Mouse (Mus musculus): ENCODE data around the gene 1700025C18Rik. TPM values are rescaled to one million over a fixed set of nuclear protein-coding genes. Genes with fewer than 3 reads are reported as not detected.

Gene 1700025C18Rik
- total and polyA plus RNA-seq, 2 experiments = not detected

GRCm38 (mm10) chr2:165102920-165103319, 12.4 kb upstream of the 1700025C18Rik start:
- Histone ChIP-seq H3K36me3 (ENCODE audit: control insufficient read depth, insufficient read depth, low read length) (no peaks in the 10 kb centered on the region), H3K27ac (replicated peaks; ENCODE audit: insufficient read depth, low read depth, low read length) (no peak overlapping the region), H3K27me3 (ENCODE audit: control insufficient read depth, insufficient read depth, low read length) (peaks cover 4% of the 10 kb centered on the region; the same call in 1 of the 2 replicates), H3K4me1 (ENCODE audit: control insufficient read depth, insufficient read depth, low read length) (no peaks in the 10 kb centered on the region), H3K79me2 (ENCODE audit: control insufficient read depth, insufficient read depth, low read length) (no peaks in the 10 kb centered on the region), H3K9ac (ENCODE audit: low read depth, low read length) (no peak overlapping the region), H3K4me3 (ENCODE audit: insufficient read depth, low read depth, low read length) (no peak overlapping the region)
- DNase-seq (ENCODE audit: extremely low read depth, low read depth, low spot score) = no peak
- TF ChIP-seq POLR2A (IDR thresholded peaks at IDR 0.05; ENCODE audit: extremely low read depth, insufficient read depth, low read length) = no peak
- no peak for TF ChIP-seq CTCF (IDR thresholded peaks at IDR 0.05; ENCODE audit: low read depth, low read length)
- WGBS = 73% methylated on average over 3 of the region's 3 CpGs

- H3K36me3 ChIP-seq (ENCODE audit: control insufficient read depth, insufficient read depth, low read length) = no peaks in the 10 kb centered on the region
- DNase-seq (ENCODE audit: extremely low read depth, low read depth, low spot score) = no peak
- H3K4me3 ChIP-seq (ENCODE audit: insufficient read depth, low read depth, low read length) = no peak overlapping the region
- no peak overlapping the region for H3K9ac ChIP-seq (ENCODE audit: low read depth, low read length)
- no peaks in the 10 kb centered on the region for H3K4me1 ChIP-seq (ENCODE audit: control insufficient read depth, insufficient read depth, low read length)
- H3K27me3 ChIP-seq (ENCODE audit: control insufficient read depth, insufficient read depth, low read length) = no peaks in the 10 kb centered on the region
- no peaks in the 10 kb centered on the region for H3K79me2 ChIP-seq (ENCODE audit: control insufficient read depth, insufficient read depth, low read length)
- no peak overlapping the region for H3K27ac ChIP-seq (replicated peaks; ENCODE audit: insufficient read depth, low read depth, low read length)
- no peak for TF ChIP-seq POLR2A (IDR thresholded peaks at IDR 0.05; ENCODE audit: extremely low read depth, insufficient read depth, low read length)
- no peak for TF ChIP-seq CTCF (IDR thresholded peaks at IDR 0.05; ENCODE audit: low read depth, low read length)
- 16% methylated on average over 6 of the region's 6 CpGs for WGBS
Observed at GRCm38 (mm10) chr2:165100749-165101148, 10.2 kb upstream of the 1700025C18Rik start.

- H3K4me3 ChIP-seq (ENCODE audit: insufficient read depth, low read depth, low read length) = no peak overlapping the region
- no peaks in the 10 kb centered on the region for H3K4me1 ChIP-seq (ENCODE audit: control insufficient read depth, insufficient read depth, low read length)
- TF ChIP-seq CTCF (IDR thresholded peaks at IDR 0.05; ENCODE audit: low read depth, low read length) = no peak
- TF ChIP-seq POLR2A (IDR thresholded peaks at IDR 0.05; ENCODE audit: extremely low read depth, insufficient read depth, low read length) = no peak
- no peak overlapping the region for H3K9ac ChIP-seq (ENCODE audit: low read depth, low read length)
- H3K36me3 ChIP-seq (ENCODE audit: control insufficient read depth, insufficient read depth, low read length) = no peaks in the 10 kb centered on the region
- no peak overlapping the region for H3K27ac ChIP-seq (replicated peaks; ENCODE audit: insufficient read depth, low read depth, low read length)
- no peaks in the 10 kb centered on the region for H3K79me2 ChIP-seq (ENCODE audit: control insufficient read depth, insufficient read depth, low read length)
- 77% methylated on average over 3 of the region's 3 CpGs for WGBS
- H3K27me3 ChIP-seq (ENCODE audit: control insufficient read depth, insufficient read depth, low read length) = no peaks in the 10 kb centered on the region
- DNase-seq (ENCODE audit: extremely low read depth, low read depth, low spot score) = no peak
Observed at GRCm38 (mm10) chr2:165098861-165099260, 8.3 kb upstream of the 1700025C18Rik start.

- WGBS = 39% methylated on average over 10 of the region's 10 CpGs
- Histone ChIP-seq H3K36me3 (ENCODE audit: control insufficient read depth, insufficient read depth, low read length) (no peaks in the 10 kb centered on the region), H3K9ac (ENCODE audit: low read depth, low read length) (no peak overlapping the region), H3K4me3 (ENCODE audit: insufficient read depth, low read depth, low read length) (no peak overlapping the region), H3K27me3 (ENCODE audit: control insufficient read depth, insufficient read depth, low read length) (no peaks in the 10 kb centered on the region), H3K27ac (replicated peaks; ENCODE audit: insufficient read depth, low read depth, low read length) (no peak overlapping the region), H3K4me1 (ENCODE audit: control insufficient read depth, insufficient read depth, low read length) (no peaks in the 10 kb centered on the region), H3K79me2 (ENCODE audit: control insufficient read depth, insufficient read depth, low read length) (no peaks in the 10 kb centered on the region)
- DNase-seq (ENCODE audit: extremely low read depth, low read depth, low spot score) = no peak
- TF ChIP-seq CTCF (IDR thresholded peaks at IDR 0.05; ENCODE audit: low read depth, low read length) (no peak), POLR2A (IDR thresholded peaks at IDR 0.05; ENCODE audit: extremely low read depth, insufficient read depth, low read length) (no peak)
Observed at GRCm38 (mm10) chr2:165096367-165096766, 5.8 kb upstream of the 1700025C18Rik start.

GRCm38 (mm10) chr2:165092393-165092792, 1.8 kb upstream of the 1700025C18Rik start:
- no peak overlapping the region for H3K4me3 ChIP-seq (ENCODE audit: insufficient read depth, low read depth, low read length)
- DNase-seq (ENCODE audit: extremely low read depth, low read depth, low spot score) = no peak
- no peaks in the 10 kb centered on the region for H3K4me1 ChIP-seq (ENCODE audit: control insufficient read depth, insufficient read depth, low read length)
- WGBS = 78% methylated on average over 7 of the region's 7 CpGs
- no peaks in the 10 kb centered on the region for H3K36me3 ChIP-seq (ENCODE audit: control insufficient read depth, insufficient read depth, low read length)
- H3K27me3 ChIP-seq (ENCODE audit: control insufficient read depth, insufficient read depth, low read length) = 0 out of 2 replicates have a peak, but pooled peaks cover 2% of the 10 kb centered on the region
- no peak overlapping the region for H3K27ac ChIP-seq (replicated peaks; ENCODE audit: insufficient read depth, low read depth, low read length)
- no peak overlapping the region for H3K9ac ChIP-seq (ENCODE audit: low read depth, low read length)
- no peak for TF ChIP-seq CTCF (IDR thresholded peaks at IDR 0.05; ENCODE audit: low read depth, low read length)
- no peak for TF ChIP-seq POLR2A (IDR thresholded peaks at IDR 0.05; ENCODE audit: extremely low read depth, insufficient read depth, low read length)
- H3K79me2 ChIP-seq (ENCODE audit: control insufficient read depth, insufficient read depth, low read length) = no peaks in the 10 kb centered on the region

GRCm38 (mm10) chr2:165091433-165091965, 949 bp upstream of the 1700025C18Rik start:
- no peak for TF ChIP-seq POLR2A (IDR thresholded peaks at IDR 0.05; ENCODE audit: extremely low read depth, insufficient read depth, low read length)
- TF ChIP-seq CTCF (IDR thresholded peaks at IDR 0.05; ENCODE audit: low read depth, low read length) = no peak
- DNase-seq (ENCODE audit: extremely low read depth, low read depth, low spot score) = no peak
- H3K4me1 ChIP-seq (ENCODE audit: control insufficient read depth, insufficient read depth, low read length) = no peaks in the 10 kb centered on the region
- H3K27ac ChIP-seq (replicated peaks; ENCODE audit: insufficient read depth, low read depth, low read length) = no peak overlapping the region
- H3K79me2 ChIP-seq (ENCODE audit: control insufficient read depth, insufficient read depth, low read length) = no peaks in the 10 kb centered on the region
- H3K4me3 ChIP-seq (ENCODE audit: insufficient read depth, low read depth, low read length) = no peak overlapping the region
- H3K27me3 ChIP-seq (ENCODE audit: control insufficient read depth, insufficient read depth, low read length) = 0 out of 2 replicates have a peak, but pooled peaks cover 2% of the 10 kb centered on the region
- no peak overlapping the region for H3K9ac ChIP-seq (ENCODE audit: low read depth, low read length)
- H3K36me3 ChIP-seq (ENCODE audit: control insufficient read depth, insufficient read depth, low read length) = no peaks in the 10 kb centered on the region
- 68% methylated on average over 8 of the region's 8 CpGs for WGBS

Measured in liver, adult 2 months (tissue).